In the genomic region with DNA sequence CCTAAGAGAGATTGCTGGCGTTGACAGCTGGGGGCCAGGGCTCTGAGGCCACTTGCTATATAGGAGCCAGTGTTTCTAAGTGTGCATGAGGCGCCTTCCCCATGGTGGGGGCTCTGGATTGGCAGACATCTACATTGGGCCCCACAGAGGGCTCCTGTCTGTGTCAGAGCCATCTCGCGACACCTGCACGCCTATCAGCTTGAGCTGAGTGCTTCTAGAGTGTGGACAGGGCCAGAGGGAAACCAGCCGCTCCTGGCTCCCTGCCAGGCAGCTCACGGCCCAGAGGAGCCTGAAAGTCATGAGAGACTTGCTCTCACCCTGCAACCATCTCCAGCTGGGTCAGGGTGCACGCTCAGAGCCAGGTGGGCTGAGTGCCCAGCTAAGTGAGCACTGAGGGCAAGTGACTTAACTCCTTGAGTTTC, we compare ENCODE assay signal across 8 mouse cellular contexts.
A peak's percentile ranks its signal among the peaks of the same experiment; 100 is the strongest.
DNase-seq lines count a peak whose midpoint lies in the region; ATAC-seq lines count a peak whose summit lies in the region.

No protein-coding gene starts in this region.

- peak; percentile 34 to 53 for DNase-seq in cerebellum, postnatal 10 days
- DNase-seq in cerebellum, adult 8-10 months = no peak
- DNase-seq in kidney, postnatal 4 days = peak; percentile 75 to 83
- peak; percentile 54 for DNase-seq in splenic B cell, adult 2 months (ENCODE audit: low read depth, low spot score)
- no peak for DNase-seq in layer of hippocampus, adult 18-20 months (ENCODE audit: low spot score in 2 of 2)

- H3K4me1 ChIP-seq in brown adipose tissue, adult 24 weeks (ENCODE audit: control insufficient read depth, insufficient read depth, insufficient read length, low read length) = 0 out of 2 replicates have a peak, but pooled peaks cover 6% of the 10 kb centered on the region
- H3K4me1 ChIP-seq in heart, embryonic 14.5 days (ENCODE audit: control insufficient read depth in 2 of 2, insufficient read depth in 2 of 2, low read length in 2 of 2) = peaks cover 22 to 23% of the 10 kb centered on the region in 2 experiments
- H3K4me1 ChIP-seq in forebrain, embryonic 16.5 days (replicated peaks; ENCODE audit: control insufficient read depth, insufficient read depth, low read length) = no peaks in the 10 kb centered on the region

- peak; percentile 99 for ATAC-seq in heart, embryonic 14.5 days (ENCODE audit: insufficient number of reproducible peaks, insufficient read depth, low FRiP score, low read depth)
- ATAC-seq in forebrain, embryonic 16.5 days = no peak

- H3K9me3 ChIP-seq in heart, embryonic 14.5 days (ENCODE audit: control insufficient read depth, low read length) = no peaks in the 10 kb centered on the region
- H3K9me3 ChIP-seq in forebrain, embryonic 16.5 days (ENCODE audit: control insufficient read depth, low read length) = no peaks in the 10 kb centered on the region

- no peak overlapping the region for H3K4me2 ChIP-seq in heart, embryonic 14.5 days (ENCODE audit: low read length)
- H3K4me2 ChIP-seq in forebrain, embryonic 16.5 days (ENCODE audit: low read length) = no peak overlapping the region

- H3K4me3 ChIP-seq in brown adipose tissue, adult 24 weeks (ENCODE audit: insufficient read depth, low read depth, low read length) = no peak overlapping the region
- H3K4me3 ChIP-seq in heart, embryonic 14.5 days (ENCODE audit: control insufficient read depth in 1 of 2, insufficient read depth in 1 of 2, low read depth in 1 of 2, low read length in 2 of 2) = no peak overlapping the region
- no peak overlapping the region for H3K4me3 ChIP-seq in forebrain, embryonic 16.5 days (replicated peaks; ENCODE audit: low read length)

- peak overlapping the region; percentile 31 for H3K27ac ChIP-seq in brown adipose tissue, adult 24 weeks (replicated peaks; ENCODE audit: low read depth, low read length)
- H3K27ac ChIP-seq in heart, embryonic 14.5 days (replicated peaks in 1 of 2; ENCODE audit: control insufficient read depth in 1 of 2, insufficient read depth in 1 of 2, low read depth in 2 of 2, low read length in 2 of 2) = peak overlapping the region; percentile 90
- H3K27ac ChIP-seq in forebrain, embryonic 16.5 days (ENCODE audit: low read length) = no peak overlapping the region

- no peaks in the 10 kb centered on the region for H3K36me3 ChIP-seq in heart, embryonic 14.5 days (ENCODE audit: control insufficient read depth, insufficient read depth, low read length)
- H3K36me3 ChIP-seq in splenic B cell, adult 2 months (ENCODE audit: control insufficient read depth, insufficient read depth, low read length, poor library complexity, severe bottlenecking) = no peaks in the 10 kb centered on the region
- H3K36me3 ChIP-seq in forebrain, embryonic 16.5 days (ENCODE audit: control insufficient read depth, insufficient read depth) = no peaks in the 10 kb centered on the region

- 6% methylated on average over 8 of the region's 8 CpGs for WGBS in heart, embryonic 14.5 days
- WGBS in forebrain, embryonic 16.5 days = 61% methylated on average over 8 of the region's 8 CpGs

- H3K9ac ChIP-seq in heart, embryonic 14.5 days (ENCODE audit: low read length) = peak overlapping the region; percentile 44; the same call in 1 of the 2 replicates
- H3K9ac ChIP-seq in forebrain, embryonic 16.5 days (replicated peaks; ENCODE audit: low read depth, low read length) = no peak overlapping the region

- no peaks in the 10 kb centered on the region for H3K27me3 ChIP-seq in heart, embryonic 14.5 days (ENCODE audit: control insufficient read depth, insufficient read depth, low read length)
- H3K27me3 ChIP-seq in splenic B cell, adult 2 months (ENCODE audit: control insufficient read depth, insufficient read depth, low read length, poor library complexity, severe bottlenecking) = no peaks in the 10 kb centered on the region
- H3K27me3 ChIP-seq in forebrain, embryonic 16.5 days (replicated peaks; ENCODE audit: control insufficient read depth, insufficient read depth, low read length) = no peaks in the 10 kb centered on the region

Comparison
In these comparisons a context has a peak if more than half of its experiments do, and no peak if none do; other contexts are left out.
1. DNase-seq: peak in cerebellum, postnatal 10 days (2 of 2), kidney, postnatal 4 days (2 of 2) and splenic B cell, adult 2 months (single experiment); none in cerebellum, adult 8-10 months (single experiment) and layer of hippocampus, adult 18-20 months (0 of 2).